Mouse (Mus musculus) kidney, adult 2 months (tissue): Measurements from ENCODE around the gene Zfp423. TPM values are rescaled to one million over a fixed set of nuclear protein-coding genes. Genes with fewer than 3 reads are reported as not detected.

Source experiments
- DNase-seq: peaks from one replicate; pipeline ENCODE4 v3.0.0; 2021
- H3K27ac ChIP-seq: fragments of 200-500 bp; 2 replicates; pipeline ENCODE4 v1.5.1; 2012; ENCODE audit warnings: low read depth, low read length, control low read depth, inconsistent platforms; ENCODE audit not compliant: insufficient read depth
- H3K27me3 ChIP-seq: fragments of 200-500 bp; replicated peaks from 2 replicates; pipeline ENCODE4 v1.6.1; 2012; ENCODE audit warnings: mild to moderate bottlenecking, moderate library complexity, low read length, inconsistent platforms; ENCODE audit not compliant: control insufficient read depth, insufficient read depth
- H3K36me3 ChIP-seq: fragments of 200-500 bp; 2 replicates; pipeline ENCODE4 v1.6.1; 2012; ENCODE audit warnings: mild to moderate bottlenecking, moderate library complexity, low read length, inconsistent platforms; ENCODE audit not compliant: control insufficient read depth, insufficient read depth
- H3K4me1 ChIP-seq: fragments of 200-500 bp; 2 replicates; pipeline ENCODE4 v1.6.1; 2011; ENCODE audit warnings: low read length; ENCODE audit not compliant: control insufficient read depth, insufficient read depth
- H3K4me3 ChIP-seq: fragments of 200-500 bp; 2 replicates; pipeline ENCODE4 v1.5.1; 2011; ENCODE audit warnings: mild to moderate bottlenecking, low read depth, low read length, control low read depth; ENCODE audit not compliant: insufficient read depth
- CTCF ChIP-seq: fragments of 200-500 bp; conservative IDR thresholded peaks from 2 replicates; pipeline ENCODE4 v1.5.1; 2011; ENCODE audit warnings: low read depth, mild to moderate bottlenecking, control low read depth, low read length, moderate library complexity, mixed read lengths; ENCODE audit not compliant: insufficient read depth, insufficient read length
- POLR2A ChIP-seq: fragments of 200-500 bp; IDR thresholded peaks from one replicate; pipeline ENCODE4 v1.6.1; 2011; ENCODE audit warnings: low read depth, low read length, control low read depth
- WGBS: fragments of 180-500 bp; shearing (Covaris S2); methylation state at CpG from one replicate; pipeline ENCODE4 v1.1.7; 2018; 5-methylcytosine and 5-hydroxymethylcytosine counted together
- polyA plus RNA-seq: library from polyadenylated mRNA; depleted of rRNA; stranded (reverse); fragments of >200 nt; gene quantifications from 2 replicates; pipeline ENCODE4 v1.2.3, GENCODE M21; 2012

The Zfp423 gene
- polyA plus RNA-seq, 1 experiment, result 4.1 TPM

- Histone ChIP-seq H3K4me1 (no peaks in the 10 kb centered on the region), H3K27me3 (no peaks in the 10 kb centered on the region), H3K36me3 (no peaks in the 10 kb centered on the region), H3K4me3 (no peak overlapping the region), H3K27ac (no peak overlapping the region)
- no peak for DNase-seq
- WGBS, result 56% methylated on average over 6 of the region's 6 CpGs
- TF ChIP-seq CTCF (no peak), POLR2A (no peak)
Observed at GRCm38 (mm10) chr8:87875852-87876251, 83.5 kb downstream of the Zfp423 start.

- Histone ChIP-seq H3K27ac (no peak overlapping the region), H3K36me3 (no peaks in the 10 kb centered on the region), H3K4me1 (no peaks in the 10 kb centered on the region), H3K27me3 (no peaks in the 10 kb centered on the region), H3K4me3 (no peak overlapping the region)
- TF ChIP-seq POLR2A (no peak), CTCF (no peak)
- peak; percentile 71 for DNase-seq
- WGBS, result 12% methylated on average over 10 of the region's 10 CpGs
Observed at GRCm38 (mm10) chr8:87875452-87875851, 83.9 kb downstream of the Zfp423 start.

- Histone ChIP-seq H3K36me3 (no peaks in the 10 kb centered on the region), H3K4me1 (no peaks in the 10 kb centered on the region), H3K27me3 (no peaks in the 10 kb centered on the region), H3K4me3 (no peak overlapping the region), H3K27ac (no peak overlapping the region)
- TF ChIP-seq POLR2A (no peak), CTCF (no peak)
- no peak for DNase-seq
- 51% methylated on average over 14 of the region's 14 CpGs for whole genome bisulfite sequencing
Observed at GRCm38 (mm10) chr8:87872987-87873550, 86.3 kb downstream of the Zfp423 start.

GRCm38 (mm10) chr8:87872356-87872930, 87.0 kb downstream of the Zfp423 start:
- Histone ChIP-seq H3K4me1 (no peaks in the 10 kb centered on the region), H3K4me3 (no peak overlapping the region), H3K27me3 (no peaks in the 10 kb centered on the region), H3K27ac (no peak overlapping the region), H3K36me3 (no peaks in the 10 kb centered on the region)
- no peak for DNase-seq
- TF ChIP-seq CTCF, result no peak
- no peak for TF ChIP-seq POLR2A
- WGBS, result 84% methylated on average over 6 of the region's 6 CpGs

- Histone ChIP-seq H3K36me3 (no peaks in the 10 kb centered on the region), H3K4me1 (no peaks in the 10 kb centered on the region), H3K27ac (no peak overlapping the region), H3K4me3 (no peak overlapping the region), H3K27me3 (no peaks in the 10 kb centered on the region)
- WGBS, result 84% methylated on average over 6 of the region's 6 CpGs
- DNase-seq, result no peak
- no peak for TF ChIP-seq POLR2A
- no peak for TF ChIP-seq CTCF
Observed at GRCm38 (mm10) chr8:87866586-87866985, 92.8 kb downstream of the Zfp423 start.

- WGBS, result 82% methylated on average over 8 of the region's 8 CpGs
- Histone ChIP-seq H3K36me3 (no peaks in the 10 kb centered on the region), H3K4me1 (no peaks in the 10 kb centered on the region), H3K27ac (no peak overlapping the region), H3K27me3 (no peaks in the 10 kb centered on the region), H3K4me3 (no peak overlapping the region)
- TF ChIP-seq CTCF (no peak), POLR2A (no peak)
- no peak for DNase-seq
Observed at GRCm38 (mm10) chr8:87864236-87864635, 95.2 kb downstream of the Zfp423 start.

- no peak overlapping the region for H3K4me3 ChIP-seq
- 77% methylated on average over 8 of the region's 8 CpGs for WGBS
- no peaks in the 10 kb centered on the region for H3K27me3 ChIP-seq
- H3K36me3 ChIP-seq, result no peaks in the 10 kb centered on the region
- no peaks in the 10 kb centered on the region for H3K4me1 ChIP-seq
- TF ChIP-seq CTCF, result no peak
- TF ChIP-seq POLR2A, result no peak
- no peak for DNase-seq
- no peak overlapping the region for H3K27ac ChIP-seq
Observed at GRCm38 (mm10) chr8:87863128-87863527, 96.3 kb downstream of the Zfp423 start.
